Mouse (Mus musculus) frontal cortex, adult 2 months (tissue): ENCODE measurements around the gene Creb3l2. TPM values are rescaled to one million over a fixed set of nuclear protein-coding genes. Genes with fewer than 3 reads are reported as not detected.
"Not testable (repeated sequence)": the region's sequence is repeated elsewhere in the genome, so short reads cannot be mapped to it uniquely, and the experiment has no call there.

Experiments used
- DNase-seq, 2 experiments: peaks; one replicate each; pipeline ENCODE4 v3.0.0; 2022; ENCODE audit warnings: low spot score in 1 of 2; ENCODE audit errors: extremely low spot score in 1 of 2
- polyA plus RNA-seq: library from polyadenylated mRNA; depleted of rRNA; stranded (reverse); fragments of >200 nt; gene quantifications from 2 replicates; pipeline ENCODE4 v1.2.3, GENCODE M21; 2012; rRNA removed

Creb3l2 gene
- polyA plus RNA-seq, result 5.6 and 5.7 TPM in 2 replicates

GRCm38 (mm10) chr6:37442041-37442667, at the start of gene Creb3l2:
Gene Creb3l2, minus strand, starts transcription at chr6:37442146.
- DNase-seq, result peak; percentile 98

- no peak for DNase-seq
Measured at GRCm38 (mm10) chr6:37486502-37486901, 44.6 kb upstream of the Creb3l2 start.

DNA sequence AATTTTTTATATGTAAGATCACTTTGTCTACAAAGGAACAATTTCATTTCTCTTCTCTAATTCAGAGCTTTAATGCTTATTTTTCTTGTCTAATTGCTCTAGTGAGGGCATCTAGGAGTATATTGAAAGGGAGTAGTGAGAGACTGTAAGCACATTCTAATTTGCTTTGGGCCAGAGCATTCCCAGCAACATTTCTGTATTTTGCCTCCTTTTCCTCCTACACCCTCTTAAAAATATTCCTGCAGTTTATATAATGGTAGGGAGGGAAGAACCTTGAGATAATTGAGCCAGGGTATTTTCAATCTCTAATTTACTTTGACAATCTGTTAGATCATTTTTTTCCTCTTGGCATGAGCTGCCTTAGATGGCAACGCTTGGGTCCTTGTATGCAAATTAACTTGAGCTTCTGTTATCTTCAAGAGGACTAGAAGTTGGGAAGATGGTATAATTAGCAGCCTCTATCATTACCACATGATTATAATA, 42.7 kb upstream of the Creb3l2 start:
- DNase-seq, result peak; percentile 3 to 16

GRCm38 (mm10) chr6:37483262-37483661, 41.3 kb upstream of the Creb3l2 start:
- DNase-seq, result no peak

DNA sequence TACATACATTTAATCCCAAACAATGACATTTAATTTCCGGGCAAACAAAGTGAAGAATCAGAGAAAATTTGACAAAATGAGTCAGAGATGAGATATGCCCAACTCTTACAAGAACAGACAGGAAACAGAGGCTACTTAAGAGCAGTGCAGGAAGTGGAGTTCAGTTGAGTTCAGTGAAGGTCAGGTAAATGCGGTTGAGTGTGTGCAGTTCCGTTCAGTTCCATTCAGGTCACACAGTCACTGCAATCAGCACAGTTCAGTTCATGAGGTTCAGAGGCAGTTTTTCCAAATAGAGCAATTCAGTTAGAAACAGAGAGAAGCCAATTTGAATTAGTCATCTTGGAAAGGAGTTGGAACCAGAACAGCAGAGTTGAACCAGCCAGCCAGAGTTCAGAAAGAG, 39.2 kb upstream of the Creb3l2 start:
- DNase-seq, result no peak

- DNase-seq, result no peak
Measured at GRCm38 (mm10) chr6:37480008-37480407, 38.1 kb upstream of the Creb3l2 start.

- no peak for DNase-seq
Measured at GRCm38 (mm10) chr6:37478481-37478880, 36.5 kb upstream of the Creb3l2 start.

DNA sequence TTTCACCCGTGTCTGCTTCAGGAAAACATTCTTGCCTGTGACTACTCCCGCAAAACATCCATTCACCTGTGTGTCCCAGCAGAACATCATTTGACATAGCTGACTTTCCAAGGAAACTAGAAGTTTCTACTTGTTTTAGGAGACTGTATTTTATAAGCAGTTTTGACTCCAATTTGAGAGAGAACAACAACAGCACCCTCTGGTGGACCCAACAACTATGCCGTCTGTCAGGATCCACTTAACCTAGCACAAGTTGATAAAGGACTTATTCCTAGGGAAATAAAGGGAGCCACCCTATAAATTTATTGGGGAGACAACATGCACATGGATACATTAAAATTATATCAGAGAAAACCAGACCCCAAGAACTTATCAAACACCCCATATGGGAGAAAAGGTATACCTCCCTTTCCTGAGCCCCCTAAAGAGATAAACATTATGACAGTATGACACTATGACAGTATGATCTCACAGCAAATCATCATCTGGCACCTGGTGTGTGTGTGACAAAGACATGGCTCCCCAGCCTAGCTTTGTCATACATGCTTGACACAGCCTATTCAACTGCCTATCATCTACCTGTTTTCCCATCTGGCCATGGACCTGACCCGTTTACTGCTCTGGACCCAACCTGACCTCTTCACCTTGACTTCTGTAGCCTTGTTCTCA, 31.9 kb upstream of the Creb3l2 start:
- DNase-seq, result peak in 1 of 2 experiments; percentile 62

- DNase-seq, result no peak
Measured at GRCm38 (mm10) chr6:37470216-37470615, 28.3 kb upstream of the Creb3l2 start.

GRCm38 (mm10) chr6:37465847-37466246, 23.9 kb upstream of the Creb3l2 start:
- peak; percentile 48 to 73 for DNase-seq

DNA sequence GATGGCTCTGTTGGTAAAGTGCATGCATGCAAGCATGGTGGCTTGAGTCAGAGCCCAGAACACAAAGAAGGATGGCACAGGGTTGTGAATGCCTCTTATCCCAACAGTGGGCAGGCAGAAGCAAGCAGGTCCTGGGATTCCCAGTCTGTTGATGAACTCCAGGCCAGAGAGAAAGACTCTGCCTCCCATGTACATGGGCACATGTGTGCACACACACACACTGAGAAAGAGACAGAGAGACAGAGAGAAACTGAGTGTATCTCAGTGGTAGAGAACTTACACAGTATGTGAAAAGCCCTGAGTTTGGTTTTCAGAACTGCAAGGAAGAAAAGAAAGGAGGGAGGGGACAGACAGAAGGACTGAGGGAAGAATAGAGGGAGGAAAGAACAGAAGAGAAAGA, 23.4 kb upstream of the Creb3l2 start:
- DNase-seq, result no peak

- no peak for DNase-seq
Measured at GRCm38 (mm10) chr6:37464585-37464984, 22.6 kb upstream of the Creb3l2 start.

- DNase-seq, result peak; percentile 37 to 49
Measured at GRCm38 (mm10) chr6:37463517-37464482, 21.9 kb upstream of the Creb3l2 start.

- DNase-seq, result no peak
Measured at GRCm38 (mm10) chr6:37460681-37461080, 18.7 kb upstream of the Creb3l2 start.

DNA sequence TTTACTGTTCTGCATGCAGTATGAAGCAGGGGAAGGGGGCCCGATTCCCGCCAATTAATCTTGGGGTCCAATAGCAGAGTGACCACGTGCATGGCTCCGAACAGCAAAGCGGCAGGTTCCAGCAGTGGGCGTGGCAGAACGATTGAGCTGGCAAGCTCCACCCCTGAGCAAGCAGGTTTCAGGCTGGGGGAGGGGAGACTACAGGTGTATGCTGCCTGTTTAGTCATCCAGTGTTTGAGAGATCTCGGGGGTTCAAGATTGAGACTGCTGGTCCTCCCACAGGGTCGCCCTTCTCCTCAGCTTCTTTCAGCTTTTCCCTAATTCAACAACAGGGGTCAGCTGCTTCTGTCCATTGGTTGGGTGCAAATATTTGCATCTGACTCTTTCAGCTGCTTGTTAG, 17.7 kb upstream of the Creb3l2 start:
- not testable (repeated sequence) for DNase-seq

- DNase-seq, result peak in 1 of 2 experiments; percentile 49
Measured at GRCm38 (mm10) chr6:37457990-37458655, 16.2 kb upstream of the Creb3l2 start.

DNA sequence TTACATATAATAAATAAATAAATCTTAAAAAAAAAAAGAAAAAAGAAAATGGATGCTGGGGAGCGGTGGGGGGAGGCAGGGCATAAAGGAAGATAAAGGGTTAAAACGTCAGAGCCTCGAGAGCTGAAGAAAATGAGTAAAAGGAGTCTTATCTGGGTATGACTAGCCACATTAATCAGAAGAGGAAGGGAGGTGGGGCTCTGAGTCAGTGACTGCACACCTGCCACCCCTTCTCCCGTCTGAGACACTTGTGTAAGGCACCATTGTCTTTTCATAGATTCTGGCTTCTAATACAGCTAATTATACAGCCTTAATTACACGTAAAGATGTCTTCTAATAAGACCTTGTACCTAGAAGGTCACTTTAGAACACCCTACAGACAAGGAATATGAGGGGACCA, 13.6 kb upstream of the Creb3l2 start:
- no peak for DNase-seq

DNA sequence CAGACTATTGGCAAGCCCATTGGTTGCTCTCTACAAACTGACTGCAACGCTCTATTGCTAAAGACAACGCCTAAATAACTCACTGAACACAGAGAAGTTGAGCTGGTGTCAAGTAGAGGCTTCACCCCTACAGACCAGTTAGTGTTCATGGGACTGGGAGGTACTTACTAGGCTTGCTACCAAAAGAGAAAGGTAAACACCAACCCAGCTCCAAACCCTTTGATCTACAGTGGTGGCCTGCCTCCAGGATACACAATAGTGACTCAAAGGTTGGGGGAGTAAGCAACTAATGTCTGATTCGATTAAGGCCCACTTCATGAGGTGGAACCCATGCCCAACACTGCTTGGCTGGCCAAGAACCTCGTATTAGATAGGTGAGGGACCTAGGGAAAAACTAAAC, 11.1 kb upstream of the Creb3l2 start:
- DNase-seq, result no peak

- DNase-seq, result no peak
Measured at GRCm38 (mm10) chr6:37451664-37452063, 9.7 kb upstream of the Creb3l2 start.

- peak; percentile 38 to 91 for DNase-seq
Measured at GRCm38 (mm10) chr6:37447704-37448466, 5.9 kb upstream of the Creb3l2 start.
